10 mouse cellular contexts compared by ENCODE assay signal in genomic region chr14:50976674-50977073, GRCm38 (mm10). TPM values are rescaled to one million over a fixed set of nuclear protein-coding genes. Genes with fewer than 3 reads are reported as not detected.
DNase-seq lines count a peak whose midpoint lies in the region; ATAC-seq and TF ChIP-seq lines count a peak whose summit lies in the region.
"Had no signal": no experiment of that assay in that cellular context is flagged by ENCODE, and none has a peak within 500 bp of the region (broad histone marks: within the 10 kb centered on the region; RNA-seq: fewer than 3 reads in every experiment).

No protein-coding gene starts in this region.

- no peak overlapping the region for H3K27ac ChIP-seq in liver, adult 2 months (replicated peaks; ENCODE audit: insufficient read depth, low read depth, low read length)
- H3K27ac ChIP-seq in liver, embryonic 12.5 days = no peak overlapping the region
- no peak overlapping the region for H3K27ac ChIP-seq in embryonic facial prominence, embryonic 13.5 days
- no peak overlapping the region for H3K27ac ChIP-seq in hindbrain, embryonic 16.5 days (ENCODE audit: low read depth, low read length)
- H3K27ac ChIP-seq in neural tube, embryonic 12.5 days = no peak overlapping the region

- no peak for ATAC-seq in liver, embryonic 12.5 days
- ATAC-seq in embryonic facial prominence, embryonic 13.5 days (ENCODE audit: insufficient number of reproducible peaks, insufficient read depth, low FRiP score, low TSS enrichment, low read depth) = no peak
- no peak for ATAC-seq in hindbrain, embryonic 16.5 days
- no peak for ATAC-seq in neural tube, embryonic 12.5 days (ENCODE audit: low FRiP score, low read depth)
- no peak for ATAC-seq in granulocyte monocyte progenitor cell, adult 5-6 weeks (replicated peaks; ENCODE audit: poor library complexity, severe bottlenecking)
- no peak for ATAC-seq in CD4-positive, CD25-positive, alpha-beta regulatory T cell, adult 4 months

- no peak for TF ChIP-seq CTCF in liver, adult 2 months (IDR thresholded peaks at IDR 0.05; ENCODE audit: low read depth, low read length)

- no peak for DNase-seq in liver, adult 2 months (ENCODE audit: extremely low read depth, low read depth, low spot score)
- DNase-seq in cerebellum, adult 9-11 months = no peak

- no peaks in the 10 kb centered on the region for H3K36me3 ChIP-seq in liver, adult 2 months (ENCODE audit: control insufficient read depth, insufficient read depth, low read length)
- no peaks in the 10 kb centered on the region for H3K36me3 ChIP-seq in liver, embryonic 12.5 days
- H3K36me3 ChIP-seq in embryonic facial prominence, embryonic 13.5 days = no peaks in the 10 kb centered on the region
- no peaks in the 10 kb centered on the region for H3K36me3 ChIP-seq in hindbrain, embryonic 16.5 days (ENCODE audit: control insufficient read depth, insufficient read depth, low read length)
- no peaks in the 10 kb centered on the region for H3K36me3 ChIP-seq in neural tube, embryonic 12.5 days

- no peaks in the 10 kb centered on the region for H3K27me3 ChIP-seq in liver, adult 2 months (ENCODE audit: control insufficient read depth, insufficient read depth, low read length)
- H3K27me3 ChIP-seq in liver, embryonic 12.5 days (replicated peaks) = no peaks in the 10 kb centered on the region
- no peaks in the 10 kb centered on the region for H3K27me3 ChIP-seq in embryonic facial prominence, embryonic 13.5 days
- no peaks in the 10 kb centered on the region for H3K27me3 ChIP-seq in hindbrain, embryonic 16.5 days (replicated peaks; ENCODE audit: control insufficient read depth, insufficient read depth, low read length)
- no peaks in the 10 kb centered on the region for H3K27me3 ChIP-seq in neural tube, embryonic 12.5 days (replicated peaks)

- peak overlapping the region; percentile 12; the same call in 1 of the 2 replicates for H3K9ac ChIP-seq in liver, adult 2 months (ENCODE audit: low read depth, low read length)
- H3K9ac ChIP-seq in liver, embryonic 12.5 days = no peak overlapping the region
- H3K9ac ChIP-seq in embryonic facial prominence, embryonic 13.5 days = peak overlapping the region; percentile 27; the same call in 1 of the 2 replicates
- peak overlapping the region; percentile 47 for H3K9ac ChIP-seq in hindbrain, embryonic 16.5 days (ENCODE audit: low read depth, low read length)
- H3K9ac ChIP-seq in neural tube, embryonic 12.5 days = no peak overlapping the region

- no peak overlapping the region for H3K4me2 ChIP-seq in liver, embryonic 12.5 days
- peak overlapping the region; percentile 32 for H3K4me2 ChIP-seq in embryonic facial prominence, embryonic 13.5 days
- H3K4me2 ChIP-seq in hindbrain, embryonic 16.5 days (ENCODE audit: low read length) = peak overlapping the region; percentile 5; the same call in 1 of the 2 replicates
- H3K4me2 ChIP-seq in neural tube, embryonic 12.5 days (replicated peaks) = peak overlapping the region; percentile 28; the same call in 1 of the 2 replicates

- H3K9me3 ChIP-seq in liver, embryonic 12.5 days (replicated peaks) = no peaks in the 10 kb centered on the region
- no peaks in the 10 kb centered on the region for H3K9me3 ChIP-seq in embryonic facial prominence, embryonic 13.5 days
- H3K9me3 ChIP-seq in hindbrain, embryonic 16.5 days (ENCODE audit: control insufficient read depth, low read length) = no peaks in the 10 kb centered on the region
- H3K9me3 ChIP-seq in neural tube, embryonic 12.5 days = no peaks in the 10 kb centered on the region

- H3K79me2 ChIP-seq in liver, adult 2 months (ENCODE audit: control insufficient read depth, insufficient read depth, low read length) = no peaks in the 10 kb centered on the region

- WGBS in liver, adult 2 months = 51% methylated on average over 9 of the region's 9 CpGs
- WGBS in liver, embryonic 12.5 days (ENCODE audit: insufficient replicate concordance) = 34% methylated on average over 9 of the region's 9 CpGs
- 12% methylated on average over 9 of the region's 9 CpGs for WGBS in embryonic facial prominence, embryonic 13.5 days
- 14% methylated on average over 9 of the region's 9 CpGs for WGBS in hindbrain, embryonic 16.5 days
- WGBS in neural tube, embryonic 12.5 days = 20% methylated on average over 9 of the region's 9 CpGs

- no peak overlapping the region for H3K4me3 ChIP-seq in liver, adult 2 months (ENCODE audit: insufficient read depth, low read depth, low read length)
- H3K4me3 ChIP-seq in liver, embryonic 12.5 days = no peak overlapping the region
- no peak overlapping the region for H3K4me3 ChIP-seq in embryonic facial prominence, embryonic 13.5 days
- no peak overlapping the region for H3K4me3 ChIP-seq in hindbrain, embryonic 16.5 days (ENCODE audit: low read length)
- no peak overlapping the region for H3K4me3 ChIP-seq in neural tube, embryonic 12.5 days
- H3K4me3 ChIP-seq: myocyte had no signal

- TF ChIP-seq POLR2A in liver, adult 2 months (IDR thresholded peaks at IDR 0.05; ENCODE audit: extremely low read depth, insufficient read depth, low read length) = no peak

- no peaks in the 10 kb centered on the region; the same call in 1 of the 2 replicates for H3K4me1 ChIP-seq in liver, adult 2 months (ENCODE audit: control insufficient read depth, insufficient read depth, low read length)
- H3K4me1 ChIP-seq in liver, embryonic 12.5 days = peaks cover 6% of the 10 kb centered on the region; the same call in 1 of the 2 replicates
- H3K4me1 ChIP-seq in embryonic facial prominence, embryonic 13.5 days = no peaks in the 10 kb centered on the region; the same call in 1 of the 2 replicates
- H3K4me1 ChIP-seq in hindbrain, embryonic 16.5 days (ENCODE audit: control insufficient read depth, insufficient read depth, low read depth, low read length) = no peaks in the 10 kb centered on the region
- peaks cover 6% of the 10 kb centered on the region; the same call in 1 of the 2 replicates for H3K4me1 ChIP-seq in neural tube, embryonic 12.5 days

RNA-seq across cellular contexts. Expression of gene Pnp2, which starts 20.9 kb away (rescaled TPM):
- 0.81 and 1.1 TPM in 2 replicates for total RNA-seq in liver, adult 2 months (2014; rRNA removed)
- 0.16 TPM in 1 of 2 replicates, not detected in the other for polyA plus RNA-seq in liver, adult 2 months (2012; rRNA removed)
- 4.0 and 4.3 TPM in 2 replicates for polyA plus RNA-seq in liver, embryonic 12.5 days (2016; fragmentation: Nextera tagmentation; extraction: Ambion mirVana)
- polyA plus RNA-seq in embryonic facial prominence, embryonic 13.5 days (2015; fragmentation: Nextera tagmentation; extraction: Ambion mirVana) = 0.39 and 0.65 TPM in 2 replicates
- 0.56 and 0.98 TPM in 2 replicates for polyA plus RNA-seq in hindbrain, embryonic 16.5 days (2015; fragmentation: Nextera tagmentation; extraction: Ambion mirVana)
- 0.28 and 0.29 TPM in 2 replicates for polyA plus RNA-seq in neural tube, embryonic 12.5 days (2016; fragmentation: Nextera tagmentation; extraction: Ambion mirVana)
- total RNA-seq in granulocyte monocyte progenitor cell, adult 5-6 weeks (2014; fragmentation: Nextera tagmentation) = 5.4 and 16.2 TPM in 2 replicates
- 4.3 and 5.3 TPM in 2 replicates for total RNA-seq in granulocyte monocyte progenitor cell, adult 5-6 weeks (2017)
- polyA plus RNA-seq in CD4-positive, CD25-positive, alpha-beta regulatory T cell, adult 4 months (2017; shearing (Covaris generic)) = 1 to 10 TPM; 1.1 to 1.2 TPM

RNA-seq across cellular contexts. Expression of gene Rnase10, which starts 30.9 kb away (rescaled TPM):
- total RNA-seq in liver, adult 2 months (2014; rRNA removed) = 0.09 TPM in 1 of 2 replicates, not detected in the other
- 0.09 and 0.11 TPM in 2 replicates for polyA plus RNA-seq in liver, adult 2 months (2012; rRNA removed)
- polyA plus RNA-seq in liver, embryonic 12.5 days (2016; fragmentation: Nextera tagmentation; extraction: Ambion mirVana) = 0.07 TPM in 1 of 2 replicates, not detected in the other
- polyA plus RNA-seq in embryonic facial prominence, embryonic 13.5 days (2015; fragmentation: Nextera tagmentation; extraction: Ambion mirVana) = 0.18 and 0.29 TPM in 2 replicates
- polyA plus RNA-seq in hindbrain, embryonic 16.5 days (2015; fragmentation: Nextera tagmentation; extraction: Ambion mirVana) = 0.10 TPM in 2 replicates
- not detected in 2 replicates for polyA plus RNA-seq in neural tube, embryonic 12.5 days (2016; fragmentation: Nextera tagmentation; extraction: Ambion mirVana)
- not detected in 2 replicates for total RNA-seq in granulocyte monocyte progenitor cell, adult 5-6 weeks (2014; fragmentation: Nextera tagmentation)
- 2.5 and 3.2 TPM in 2 replicates for total RNA-seq in granulocyte monocyte progenitor cell, adult 5-6 weeks (2017)
- polyA plus RNA-seq in CD4-positive, CD25-positive, alpha-beta regulatory T cell, adult 4 months (2017; shearing (Covaris generic)) = not detected
- total RNA-seq: layer of hippocampus, postnatal 25 days had no signal

RNA-seq across cellular contexts. Expression of gene Gm49342, which starts 32.4 kb away (rescaled TPM):
- total RNA-seq in liver, adult 2 months (2014; rRNA removed) = 51.7 and 94.7 TPM in 2 replicates
- 45.7 and 80.3 TPM in 2 replicates for polyA plus RNA-seq in liver, adult 2 months (2012; rRNA removed)
- not detected in 2 replicates for polyA plus RNA-seq in liver, embryonic 12.5 days (2016; fragmentation: Nextera tagmentation; extraction: Ambion mirVana)
- polyA plus RNA-seq in embryonic facial prominence, embryonic 13.5 days (2015; fragmentation: Nextera tagmentation; extraction: Ambion mirVana) = 3.1 TPM in 1 of 2 replicates, not detected in the other
- not detected in 2 replicates for polyA plus RNA-seq in hindbrain, embryonic 16.5 days (2015; fragmentation: Nextera tagmentation; extraction: Ambion mirVana)
- not detected in 2 replicates for polyA plus RNA-seq in neural tube, embryonic 12.5 days (2016; fragmentation: Nextera tagmentation; extraction: Ambion mirVana)
- not detected in 2 replicates for total RNA-seq in granulocyte monocyte progenitor cell, adult 5-6 weeks (2014; fragmentation: Nextera tagmentation)
- total RNA-seq in granulocyte monocyte progenitor cell, adult 5-6 weeks (2017) = 68.4 TPM in 1 of 2 replicates, not detected in the other
- 1 to 10 TPM; 3.4 to 9.3 TPM for polyA plus RNA-seq in CD4-positive, CD25-positive, alpha-beta regulatory T cell, adult 4 months (2017; shearing (Covaris generic))

RNA-seq across cellular contexts. Expression of gene Pnp, which starts 45.8 kb away (rescaled TPM):
- 102 and 111 TPM in 2 replicates for total RNA-seq in liver, adult 2 months (2014; rRNA removed)
- polyA plus RNA-seq in liver, adult 2 months (2012; rRNA removed) = 83.1 and 97.7 TPM in 2 replicates
- 75.0 and 76.1 TPM in 2 replicates for polyA plus RNA-seq in liver, embryonic 12.5 days (2016; fragmentation: Nextera tagmentation; extraction: Ambion mirVana)
- polyA plus RNA-seq in embryonic facial prominence, embryonic 13.5 days (2015; fragmentation: Nextera tagmentation; extraction: Ambion mirVana) = 49.3 and 49.7 TPM in 2 replicates
- 23.4 and 24.0 TPM in 2 replicates for polyA plus RNA-seq in hindbrain, embryonic 16.5 days (2015; fragmentation: Nextera tagmentation; extraction: Ambion mirVana)
- 38.6 and 39.9 TPM in 2 replicates for polyA plus RNA-seq in neural tube, embryonic 12.5 days (2016; fragmentation: Nextera tagmentation; extraction: Ambion mirVana)
- total RNA-seq in granulocyte monocyte progenitor cell, adult 5-6 weeks (2014; fragmentation: Nextera tagmentation) = 179 and 257 TPM in 2 replicates
- total RNA-seq in granulocyte monocyte progenitor cell, adult 5-6 weeks (2017) = 252 and 259 TPM in 2 replicates
- polyA plus RNA-seq in CD4-positive, CD25-positive, alpha-beta regulatory T cell, adult 4 months (2017; shearing (Covaris generic)) = 10 to 100 TPM; 61.1 to 62.9 TPM

RNA-seq across cellular contexts. Expression of gene Pip4p1, which starts 46.0 kb away (rescaled TPM):
- total RNA-seq in liver, adult 2 months (2014; rRNA removed) = 11.9 and 18.7 TPM in 2 replicates
- 40.5 and 43.6 TPM in 2 replicates for polyA plus RNA-seq in liver, adult 2 months (2012; rRNA removed)
- polyA plus RNA-seq in liver, embryonic 12.5 days (2016; fragmentation: Nextera tagmentation; extraction: Ambion mirVana) = 26.1 and 30.6 TPM in 2 replicates
- 55.6 and 56.9 TPM in 2 replicates for polyA plus RNA-seq in embryonic facial prominence, embryonic 13.5 days (2015; fragmentation: Nextera tagmentation; extraction: Ambion mirVana)
- polyA plus RNA-seq in hindbrain, embryonic 16.5 days (2015; fragmentation: Nextera tagmentation; extraction: Ambion mirVana) = 104 and 113 TPM in 2 replicates
- polyA plus RNA-seq in neural tube, embryonic 12.5 days (2016; fragmentation: Nextera tagmentation; extraction: Ambion mirVana) = 80.0 and 87.1 TPM in 2 replicates
- total RNA-seq in granulocyte monocyte progenitor cell, adult 5-6 weeks (2014; fragmentation: Nextera tagmentation) = 48.4 and 72.7 TPM in 2 replicates
- 20.9 and 25.0 TPM in 2 replicates for total RNA-seq in granulocyte monocyte progenitor cell, adult 5-6 weeks (2017)
- 1 to 10 TPM; 2.9 to 3.4 TPM for polyA plus RNA-seq in CD4-positive, CD25-positive, alpha-beta regulatory T cell, adult 4 months (2017; shearing (Covaris generic))

Comparison
In these comparisons a context has a peak if more than half of its experiments do, and no peak if none do; other contexts are left out.
1. H3K9ac ChIP-seq: peak in liver, adult 2 months (single experiment), embryonic facial prominence, embryonic 13.5 days (single experiment) and hindbrain, embryonic 16.5 days (single experiment); none in liver, embryonic 12.5 days (single experiment) and neural tube, embryonic 12.5 days (single experiment).